In the genomic region with DNA sequence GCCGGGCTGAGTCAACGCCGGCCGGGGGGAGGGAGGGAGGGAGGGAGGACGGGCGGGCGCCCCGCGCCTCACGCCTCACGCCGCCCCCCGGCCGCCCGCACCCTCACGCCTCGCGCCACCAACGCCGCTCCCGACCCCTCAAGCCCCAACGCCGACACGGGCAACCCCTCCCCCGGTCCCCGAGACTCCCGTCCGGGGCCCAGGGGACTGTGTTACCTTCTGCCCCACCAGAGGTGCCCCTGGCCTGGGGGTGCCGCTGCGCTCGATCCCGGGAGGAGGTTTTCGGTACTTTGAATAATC, we compare ENCODE assay signal across 7 mouse cellular contexts. TPM values are rescaled to one million over a fixed set of nuclear protein-coding genes. Genes with fewer than 3 reads are reported as not detected.
DNase-seq lines count a peak whose midpoint lies in the region; ATAC-seq and TF ChIP-seq lines count a peak whose summit lies in the region.

No protein-coding gene starts in this region.

- H3K4me1 ChIP-seq in testis, adult 2 months (ENCODE audit: control insufficient read depth, insufficient read depth, low read length), result peaks cover 5% of the 10 kb centered on the region; the same call in 1 of the 2 replicates
- peaks cover 18% of the 10 kb centered on the region for H3K4me1 ChIP-seq in forebrain, embryonic 16.5 days (replicated peaks; ENCODE audit: control insufficient read depth, insufficient read depth, low read length)
- H3K4me1 ChIP-seq in liver, embryonic 15.5 days (replicated peaks), result peaks cover 33% of the 10 kb centered on the region

- 0% methylated on average over 13 of the region's 33 CpGs for WGBS in forebrain, embryonic 16.5 days
- 2% methylated on average over 20 of the region's 33 CpGs for WGBS in liver, embryonic 15.5 days (ENCODE audit: insufficient replicate concordance)

- no peak for DNase-seq in testis, postnatal 10 days (ENCODE audit: low spot score)
- DNase-seq in adrenal gland, postnatal 10 days, result no peak
- DNase-seq in urinary bladder, postnatal 10 days (ENCODE audit: low spot score), result no peak
- no peak for DNase-seq in cerebellum, adult 9-11 months

- H3K9me3 ChIP-seq in forebrain, embryonic 16.5 days (ENCODE audit: control insufficient read depth, low read length), result no peaks in the 10 kb centered on the region
- no peaks in the 10 kb centered on the region for H3K9me3 ChIP-seq in liver, embryonic 15.5 days (replicated peaks)

- no peaks in the 10 kb centered on the region for H3K36me3 ChIP-seq in testis, adult 2 months (ENCODE audit: control insufficient read depth, insufficient read depth, low read length)
- 0 out of 2 replicates have a peak, but pooled peaks cover 2% of the 10 kb centered on the region for H3K36me3 ChIP-seq in forebrain, embryonic 16.5 days (ENCODE audit: control insufficient read depth, insufficient read depth)
- H3K36me3 ChIP-seq in liver, embryonic 15.5 days (replicated peaks), result peaks cover 7% of the 10 kb centered on the region; the same call in 1 of the 2 replicates

- H3K4me2 ChIP-seq in forebrain, embryonic 16.5 days (ENCODE audit: low read length), result no peak overlapping the region
- H3K4me2 ChIP-seq in liver, embryonic 15.5 days, result peak overlapping the region; percentile 83

- no peak; the same call in 1 of the 2 replicates for TF ChIP-seq POLR2A in testis, adult 2 months (IDR thresholded peaks at IDR 0.05; ENCODE audit: control insufficient read depth, low read depth, low read length)

- H3K9ac ChIP-seq in forebrain, embryonic 16.5 days (replicated peaks; ENCODE audit: low read depth, low read length), result peak overlapping the region; percentile 74
- peak overlapping the region; percentile 99 for H3K9ac ChIP-seq in liver, embryonic 15.5 days

- H3K4me3 ChIP-seq in testis, adult 2 months (ENCODE audit: control insufficient read depth, low read depth, low read length), result peak overlapping the region; percentile 98
- H3K4me3 ChIP-seq in forebrain, embryonic 16.5 days (replicated peaks; ENCODE audit: low read length), result peak overlapping the region; percentile 59
- H3K4me3 ChIP-seq in liver, embryonic 15.5 days (replicated peaks), result peak overlapping the region; percentile 100

- no peak for ATAC-seq in forebrain, embryonic 16.5 days
- ATAC-seq in liver, embryonic 15.5 days (ENCODE audit: insufficient read depth), result peak; percentile 17

- no peaks in the 10 kb centered on the region for H3K27me3 ChIP-seq in testis, adult 2 months (ENCODE audit: control insufficient read depth, insufficient read depth, low read length)
- H3K27me3 ChIP-seq in forebrain, embryonic 16.5 days (replicated peaks; ENCODE audit: control insufficient read depth, insufficient read depth, low read length), result peaks cover 22% of the 10 kb centered on the region
- peaks cover 28% of the 10 kb centered on the region for H3K27me3 ChIP-seq in liver, embryonic 15.5 days

- TF ChIP-seq CTCF in testis, adult 2 months (IDR thresholded peaks at IDR 0.05; ENCODE audit: control insufficient read depth, insufficient read depth, insufficient replicate concordance, low read depth, low read length), result no peak

- peak overlapping the region; percentile 98 for H3K27ac ChIP-seq in testis, adult 2 months (ENCODE audit: control insufficient read depth, insufficient read depth, low read depth, low read length)
- H3K27ac ChIP-seq in forebrain, embryonic 16.5 days (ENCODE audit: low read length), result peak overlapping the region; percentile 93
- H3K27ac ChIP-seq in liver, embryonic 15.5 days (replicated peaks), result peak overlapping the region; percentile 99

RNA-seq across cellular contexts. Expression of gene Gpbp1, which starts 0.5 kb away (rescaled TPM):
- polyA plus RNA-seq in testis, adult 2 months (2012; rRNA removed), result 24.0 and 29.9 TPM in 2 replicates
- 107 and 122 TPM in 2 replicates for polyA plus RNA-seq in forebrain, embryonic 16.5 days (2015; fragmentation: Nextera tagmentation; extraction: Ambion mirVana)
- 31.6 and 35.5 TPM in 2 replicates for polyA plus RNA-seq in liver, embryonic 15.5 days (2015; fragmentation: Nextera tagmentation; extraction: Ambion mirVana)
- total RNA-seq in adrenal gland, postnatal 10 days (2021), result 10 to 100 TPM; 68.7 to 69.8 TPM
